Mouse (Mus musculus) ES-E14 (cell line): ENCODE measurements around the gene Npas3. TPM values are rescaled to one million over a fixed set of nuclear protein-coding genes. Genes with fewer than 3 reads are reported as not detected.

Experiments
- DNase-seq: peaks from one replicate; pipeline ENCODE4 v3.0.0-alpha.2; 2013; ENCODE audit warnings: low read depth, low spot score
- H3K27ac ChIP-seq: 2 replicates; pipeline ENCODE4 v1.5.1; 2012; ENCODE audit warnings: low read depth, mild to moderate bottlenecking, low read length, moderate library complexity, mixed read lengths; ENCODE audit not compliant: poor library complexity, insufficient read depth, severe bottlenecking
- H3K36me3 ChIP-seq: 2 replicates; pipeline ENCODE4 v1.6.1; 2012; ENCODE audit warnings: mild to moderate bottlenecking, low read length, moderate library complexity, mixed read lengths; ENCODE audit not compliant: control insufficient read depth, poor library complexity, insufficient read depth, severe bottlenecking
- H3K4me1 ChIP-seq, 2 experiments: fragments of 150-350 bp in 1 of 2; sonication (generic) in 1 of 2; 2 replicates each; pipeline ENCODE4 v1.6.1; 2012; ENCODE audit warnings: low read length in 2 of 2, mild to moderate bottlenecking in 1 of 2, mixed read lengths in 1 of 2; ENCODE audit not compliant: control insufficient read depth in 2 of 2, insufficient read depth in 2 of 2, poor library complexity in 1 of 2
- H3K4me3 ChIP-seq, 2 experiments: fragments of 150-350 bp in 1 of 2; sonication (generic) in 1 of 2; 2 replicates each; pipeline ENCODE4 v1.5.1; 2012; ENCODE audit warnings: low read length in 2 of 2, low read depth in 1 of 2, mild to moderate bottlenecking in 1 of 2, mixed read lengths in 1 of 2; ENCODE audit not compliant: insufficient read depth in 1 of 2, poor library complexity in 1 of 2, severe bottlenecking in 1 of 2
- H3K9ac ChIP-seq: 2 replicates; pipeline ENCODE4 v1.6.1; 2012; ENCODE audit warnings: low read depth, mild to moderate bottlenecking, low read length, mixed read lengths; ENCODE audit not compliant: poor library complexity, insufficient read depth, severe bottlenecking
- H3K9me3 ChIP-seq: fragments of 150-350 bp; sonication (generic); 2 replicates; pipeline ENCODE4 v1.6.1; 2012; ENCODE audit warnings: low read depth, mild to moderate bottlenecking, low read length; ENCODE audit not compliant: control insufficient read depth, insufficient read depth
- CHD2 ChIP-seq: IDR thresholded peaks from 2 replicates; pipeline ENCODE4 v1.6.1; 2014; ENCODE audit warnings: mild to moderate bottlenecking, low read depth, low read length, inconsistent platforms
- HCFC1 ChIP-seq: IDR thresholded peaks from 2 replicates; pipeline ENCODE4 v1.6.1; 2012; ENCODE audit warnings: low read length, inconsistent platforms, borderline replicate concordance; ENCODE audit not compliant: insufficient read depth
- MAFK ChIP-seq: IDR thresholded peaks from 2 replicates; pipeline ENCODE4 v1.6.1; 2014; ENCODE audit warnings: mild to moderate bottlenecking, low read depth, low read length, inconsistent platforms; ENCODE audit not compliant: insufficient read depth
- ZC3H11A ChIP-seq: IDR thresholded peaks from 2 replicates; pipeline ENCODE4 v1.6.1; 2012; ENCODE audit warnings: low read depth, mild to moderate bottlenecking, inconsistent platforms, low read length, borderline replicate concordance
- ZNF384 ChIP-seq: IDR thresholded peaks from 2 replicates; pipeline ENCODE4 v1.6.1; 2012; ENCODE audit warnings: low read depth, low read length, inconsistent platforms
- in situ Hi-C, 2 experiments: fragments of 600-800 bp; cut with MboI; formaldehyde crosslinking; loops; one replicate each; pipeline ENCODE4 v1.15.1; 2025; ENCODE audit warnings: low sequenced_read_pairs in 2 of 2, inconsistent platforms in 1 of 2; ENCODE audit not compliant: unreplicated experiment in 2 of 2
- total RNA-seq: library from RNA; depleted of rRNA; stranded (reverse); fragments of 300-350 nt; gene quantifications from 2 replicates; pipeline ENCODE4 v1.2.3, GENCODE M21; 2012

Npas3 gene
- total RNA-seq, 1 experiment: 1.2 TPM

DNA sequence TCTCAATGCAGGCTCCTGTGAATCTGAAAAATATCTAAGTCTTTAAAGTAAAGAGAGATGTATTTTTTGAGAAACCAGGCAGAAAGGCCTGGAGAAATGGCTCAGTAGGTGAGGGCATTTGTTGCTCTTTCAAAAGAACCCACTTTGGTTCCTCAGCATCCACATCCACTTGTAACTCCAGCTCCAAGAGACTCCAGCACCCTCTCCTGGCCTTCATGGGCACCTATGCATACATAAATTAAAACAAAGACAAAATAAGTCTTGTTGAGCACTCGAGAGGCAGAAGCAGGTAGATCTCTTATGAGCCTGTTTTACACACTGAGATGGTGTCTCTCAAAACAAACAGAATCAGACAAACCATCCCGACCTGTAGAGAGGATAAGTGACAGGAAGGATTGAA, 19.1 kb upstream of the Npas3 start:
- H3K4me1 ChIP-seq: no peaks in the 10 kb centered on the region
- H3K9ac ChIP-seq: no peak overlapping the region
- no peaks in the 10 kb centered on the region for H3K9me3 ChIP-seq
- no peak for DNase-seq
- no peak overlapping the region for H3K27ac ChIP-seq
- no peak overlapping the region for H3K4me3 ChIP-seq
- in situ Hi-C loops: no loop called here
- TF ChIP-seq CHD2: no peak
- no peak for TF ChIP-seq MAFK
- no peak for TF ChIP-seq ZNF384
- no peak for TF ChIP-seq ZC3H11A
- TF ChIP-seq HCFC1: no peak
- H3K36me3 ChIP-seq: no peaks in the 10 kb centered on the region

GRCm38 (mm10) chr12:53246181-53246580, 2.3 kb upstream of the Npas3 start:
- Histone ChIP-seq H3K9ac (no peak overlapping the region), H3K4me3 (no peak overlapping the region; a peak in 1 of 4 replicates), H3K9me3 (no peaks in the 10 kb centered on the region), H3K27ac (no peak overlapping the region), H3K4me1 (no peaks in the 10 kb centered on the region; a peak in 1 of 4 replicates), H3K36me3 (no peaks in the 10 kb centered on the region)
- in situ Hi-C loops: no loop called here
- DNase-seq: no peak
- TF ChIP-seq CHD2 (no peak), HCFC1 (no peak), ZNF384 (no peak), ZC3H11A (no peak), MAFK (no peak)

- TF ChIP-seq CHD2: no peak
- H3K36me3 ChIP-seq: no peaks in the 10 kb centered on the region
- H3K9ac ChIP-seq: no peak overlapping the region
- H3K4me1 ChIP-seq: no peaks in the 10 kb centered on the region; a peak in 1 of 4 replicates
- H3K4me3 ChIP-seq: peak overlapping the region in 1 of 2 experiments; percentile 6; a peak in 1 of 4 replicates
- DNase-seq: no peak
- in situ Hi-C loops: no loop called here
- no peaks in the 10 kb centered on the region for H3K9me3 ChIP-seq
- H3K27ac ChIP-seq: no peak overlapping the region
Observed at GRCm38 (mm10) chr12:53246581-53247490, 1.6 kb upstream of the Npas3 start.

DNA sequence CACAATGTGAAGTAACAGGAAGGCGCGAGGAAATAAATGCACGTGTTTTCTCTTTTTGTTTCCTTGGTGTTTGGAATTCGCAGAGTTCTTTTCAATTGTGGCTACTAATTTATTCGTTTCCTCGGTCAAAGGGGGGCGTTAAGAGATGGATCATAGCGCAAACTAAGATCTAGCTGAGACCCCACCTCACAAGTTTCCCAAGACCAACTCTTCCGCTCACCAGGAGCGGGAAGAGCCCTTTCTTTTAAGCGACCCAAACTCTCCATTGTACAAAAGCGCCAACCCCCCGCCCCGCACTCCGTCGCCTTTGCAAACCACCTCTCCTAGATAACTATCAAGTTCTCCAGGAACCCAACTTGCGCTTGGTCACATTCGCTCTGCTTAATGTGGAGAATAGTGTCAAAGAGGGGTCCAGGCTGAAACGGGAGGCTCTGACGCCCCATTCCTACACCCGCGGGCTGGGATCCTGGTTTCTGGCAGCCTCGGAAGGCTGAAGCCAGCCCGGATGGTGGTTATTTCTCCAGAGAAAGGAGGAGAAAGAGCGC, 914 bp upstream of the Npas3 start:
- DNase-seq: no peak
- in situ Hi-C loops: no loop called here
- no peak overlapping the region for H3K27ac ChIP-seq
- H3K9me3 ChIP-seq: no peaks in the 10 kb centered on the region
- H3K9ac ChIP-seq: no peak overlapping the region
- H3K36me3 ChIP-seq: no peaks in the 10 kb centered on the region
- no peak for TF ChIP-seq MAFK
- TF ChIP-seq CHD2: no peak
- no peak for TF ChIP-seq ZC3H11A
- TF ChIP-seq ZNF384: no peak
- no peak for TF ChIP-seq HCFC1
- no peaks in the 10 kb centered on the region; a peak in 1 of 4 replicates for H3K4me1 ChIP-seq
- peak overlapping the region; percentile 44 to 51; a peak in 2 of 4 replicates for H3K4me3 ChIP-seq

DNA sequence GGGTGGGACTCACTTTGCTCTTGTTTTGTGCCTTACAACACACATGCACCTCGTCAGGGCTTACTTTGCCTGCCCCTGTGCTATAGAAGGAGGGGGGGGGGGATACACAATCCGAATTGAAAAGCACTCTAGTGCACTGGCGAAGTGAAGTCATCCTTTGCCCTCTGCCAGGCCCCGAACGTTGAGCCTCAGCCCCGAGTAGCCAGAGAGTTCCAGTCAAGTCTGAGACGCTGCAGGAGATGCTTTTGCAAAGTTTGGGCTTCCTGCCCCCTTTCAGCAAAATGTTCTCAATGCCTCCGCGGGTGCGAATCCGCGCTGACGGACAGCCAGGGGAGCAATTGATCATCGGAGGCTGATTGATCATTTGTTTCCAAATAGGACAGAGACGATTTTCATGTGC, 319 bp downstream of the Npas3 start:
- Histone ChIP-seq H3K4me3 (peak overlapping the region; percentile 44 to 51; a peak in 3 of 4 replicates), H3K9ac (no peak overlapping the region), H3K4me1 (no peaks in the 10 kb centered on the region; a peak in 1 of 4 replicates), H3K9me3 (no peaks in the 10 kb centered on the region), H3K36me3 (no peaks in the 10 kb centered on the region), H3K27ac (no peak overlapping the region)
- TF ChIP-seq MAFK (no peak), HCFC1 (no peak)
- no peak for DNase-seq
- in situ Hi-C loops: no loop called here
